8 mouse cellular contexts compared by ENCODE assay signal in genomic region chr3:58416726-58417437, GRCm38 (mm10). TPM values are rescaled to one million over a fixed set of nuclear protein-coding genes. Genes with fewer than 3 reads are reported as not detected.
DNase-seq lines count a peak whose midpoint lies in the region; ATAC-seq and TF ChIP-seq lines count a peak whose summit lies in the region.

No protein-coding gene starts in this region.

- no peak for TF ChIP-seq RAD21 in CH12.LX (IDR thresholded peaks at IDR 0.05; ENCODE audit: low read depth, low read length)

- H3K9ac ChIP-seq in CH12.LX (ENCODE audit: insufficient read depth, low read depth), result peak overlapping the region; percentile 93
- H3K9ac ChIP-seq in forebrain, embryonic 13.5 days, result peak overlapping the region; percentile 96
- H3K9ac ChIP-seq in neural tube, embryonic 14.5 days (replicated peaks; ENCODE audit: low read depth, low read length), result peak overlapping the region; percentile 97

- peaks cover 0 to 9% of the 10 kb centered on the region in 2 experiments for H3K36me3 ChIP-seq in CH12.LX (replicated peaks in 1 of 2; ENCODE audit: control insufficient read depth in 1 of 2, insufficient read depth in 1 of 2, low read length in 1 of 2)
- H3K36me3 ChIP-seq in forebrain, embryonic 13.5 days (ENCODE audit: poor library complexity, severe bottlenecking), result no peaks in the 10 kb centered on the region
- no peaks in the 10 kb centered on the region for H3K36me3 ChIP-seq in neural tube, embryonic 14.5 days (ENCODE audit: control insufficient read depth, insufficient read depth, low read length)

- H3K27ac ChIP-seq in CH12.LX (ENCODE audit: insufficient read depth, low read depth), result peak overlapping the region; percentile 70
- peak overlapping the region; percentile 31 for H3K27ac ChIP-seq in brown adipose tissue, adult 24 weeks (replicated peaks; ENCODE audit: low read depth, low read length)
- H3K27ac ChIP-seq in forebrain, embryonic 13.5 days, result peak overlapping the region; percentile 99
- H3K27ac ChIP-seq in neural tube, embryonic 14.5 days (ENCODE audit: low read depth, low read length), result peak overlapping the region; percentile 92

- H3K27me3 ChIP-seq in CH12.LX (replicated peaks), result no peaks in the 10 kb centered on the region
- H3K27me3 ChIP-seq in forebrain, embryonic 13.5 days, result no peaks in the 10 kb centered on the region
- no peaks in the 10 kb centered on the region for H3K27me3 ChIP-seq in neural tube, embryonic 14.5 days (ENCODE audit: control insufficient read depth, insufficient read depth, low read length)

- DNase-seq in CH12.LX (ENCODE audit: extremely low read depth), result peak; percentile 51
- DNase-seq in heart, postnatal 10 days, result peak; percentile 50 to 68
- DNase-seq in kidney, postnatal 36 days, result peak; percentile 39 to 63
- DNase-seq in lung, adult 18-20 months, result peak; percentile 36 to 39
- DNase-seq in testis, postnatal 10 days (ENCODE audit: low spot score), result peak; percentile 63

- H3K4me3 ChIP-seq in CH12.LX (replicated peaks in 1 of 3; ENCODE audit: low read depth in 2 of 3, low read length in 2 of 3, poor library complexity in 1 of 3), result peak overlapping the region; percentile 78 to 96 (median 93)
- peak overlapping the region; percentile 99 for H3K4me3 ChIP-seq in brown adipose tissue, adult 24 weeks (ENCODE audit: insufficient read depth, low read depth, low read length)
- peak overlapping the region; percentile 98 for H3K4me3 ChIP-seq in forebrain, embryonic 13.5 days
- peak overlapping the region; percentile 98 for H3K4me3 ChIP-seq in neural tube, embryonic 14.5 days (ENCODE audit: low read depth, low read length)

- intact Hi-C loops in heart, postnatal 10 days (cut with DNase I), result loop anchor here (1.0 to 10.0 kb wide), 6 partner anchors 45 to 570 kb away; partner anchors contain the start of genes Eif2a, Pfn2, Serp1 and Siah2

- dilution Hi-C loops in CH12.LX (cut with MboI; ENCODE audit: extremely low pct_ligation_motif_present, extremely low pct_unique_long_range_greater_than_20kb, low sequenced_read_pairs), result no loop called here

- peaks cover 0 to 4% of the 10 kb centered on the region in 2 experiments; a peak in 1 of 4 replicates for H3K4me1 ChIP-seq in CH12.LX (ENCODE audit: control insufficient read depth in 1 of 2, insufficient read depth in 2 of 2)
- no peaks in the 10 kb centered on the region; the same call in 1 of the 2 replicates for H3K4me1 ChIP-seq in brown adipose tissue, adult 24 weeks (ENCODE audit: control insufficient read depth, insufficient read depth, insufficient read length, low read length)
- H3K4me1 ChIP-seq in forebrain, embryonic 13.5 days, result peaks cover 29% of the 10 kb centered on the region
- peaks cover 17% of the 10 kb centered on the region for H3K4me1 ChIP-seq in neural tube, embryonic 14.5 days (ENCODE audit: control insufficient read depth, insufficient read depth, low read length)

- in situ Hi-C loops in CH12.LX (cut with MboI; ENCODE audit: low pct_ligation_motif_present, low pct_unique_long_range_greater_than_20kb, low sequenced_read_pairs), result loop anchor here (25.0 kb wide), 1 partner anchor 270 kb away; the partner anchor contains the start of gene Siah2

- peaks cover 37% of the 10 kb centered on the region for H3K79me2 ChIP-seq in CH12.LX (replicated peaks; ENCODE audit: control insufficient read depth, extremely low read depth, insufficient read depth, poor library complexity, severe bottlenecking)

- no peak for TF ChIP-seq EP300 in CH12.LX (IDR thresholded peaks at IDR 0.05; ENCODE audit: low read length)

- H3K4me2 ChIP-seq in CH12.LX (ENCODE audit: insufficient read depth, low read depth, poor library complexity, severe bottlenecking), result peak overlapping the region; percentile 17; the same call in 1 of the 2 replicates
- H3K4me2 ChIP-seq in forebrain, embryonic 13.5 days, result peak overlapping the region; percentile 93
- peak overlapping the region; percentile 97 for H3K4me2 ChIP-seq in neural tube, embryonic 14.5 days (ENCODE audit: low read depth, low read length)

- TF ChIP-seq CTCF in CH12.LX (conservative IDR thresholded peaks at IDR 0.05 in 1 of 2, IDR thresholded peaks at IDR 0.05 in 1 of 2; ENCODE audit: low read depth in 2 of 2, low read length in 2 of 2), result no peak

- ATAC-seq in forebrain, embryonic 13.5 days, result peak; percentile 36
- ATAC-seq in neural tube, embryonic 14.5 days (ENCODE audit: low read depth), result peak; percentile 52

- WGBS in forebrain, embryonic 13.5 days, result 0% methylated on average over 39 of the region's 39 CpGs
- WGBS in neural tube, embryonic 14.5 days, result under 1% methylated on average over 39 of the region's 39 CpGs

- no peaks in the 10 kb centered on the region for H3K9me3 ChIP-seq in CH12.LX (replicated peaks; ENCODE audit: low read length)
- no peaks in the 10 kb centered on the region for H3K9me3 ChIP-seq in forebrain, embryonic 13.5 days (replicated peaks)
- no peaks in the 10 kb centered on the region for H3K9me3 ChIP-seq in neural tube, embryonic 14.5 days (ENCODE audit: control insufficient read depth, low read length)

- no peak for TF ChIP-seq POLR2A in CH12.LX (IDR thresholded peaks at IDR 0.05; ENCODE audit: low read depth, low read length)

TF ChIP-seq in CH12.LX, 34 proteins besides CTCF, POLR2A, EP300 and RAD21:
- TF ChIP-seq POLR2AphosphoS2 (IDR thresholded peaks at IDR 0.05; ENCODE audit: low read depth, low read length) (no peak), CHD1 (IDR thresholded peaks at IDR 0.05; ENCODE audit: low read depth, low read length) (0 out of 2 replicates have a peak, but pooled peaks have one; percentile 21), MAX (IDR thresholded peaks at IDR 0.05; ENCODE audit: low read length) (peak; percentile 58; the same call in 1 of the 2 replicates), NELFE (IDR thresholded peaks at IDR 0.05; ENCODE audit: low read depth, low read length) (0 out of 2 replicates have a peak, but pooled peaks have one; percentile 37), MXI1 (IDR thresholded peaks at IDR 0.05; ENCODE audit: low read depth, low read length) (peak; percentile 95), MEF2A (IDR thresholded peaks at IDR 0.05; ENCODE audit: borderline replicate concordance, low read depth, low read length) (no peak), UBTF (IDR thresholded peaks at IDR 0.05; ENCODE audit: low read depth, low read length) (peak; percentile 66), USF1 (IDR thresholded peaks at IDR 0.05; ENCODE audit: low read depth, low read length) (no peak), NRF1 (IDR thresholded peaks at IDR 0.05; ENCODE audit: low read depth, low read length) (no peak), JUND (conservative IDR thresholded peaks at IDR 0.05; ENCODE audit: low read depth, low read length) (no peak), ZNF384 (IDR thresholded peaks at IDR 0.05; ENCODE audit: low read depth, low read length) (no peak), MYC (IDR thresholded peaks at IDR 0.05; ENCODE audit: low read depth, low read length) (no peak), IRF4 (IDR thresholded peaks at IDR 0.05; ENCODE audit: low read depth, low read length) (0 out of 2 replicates have a peak, but pooled peaks have one; percentile 8), JUN (IDR thresholded peaks at IDR 0.05; ENCODE audit: insufficient read depth, low read depth, low read length) (no peak), RCOR1 (conservative IDR thresholded peaks at IDR 0.05; ENCODE audit: low read depth, low read length) (no peak), BHLHE40 (IDR thresholded peaks at IDR 0.05; ENCODE audit: low read depth, low read length) (peak; percentile 58), TBP (conservative IDR thresholded peaks at IDR 0.05; ENCODE audit: low read depth, low read length) (no peak), ETS1 (conservative IDR thresholded peaks at IDR 0.05; ENCODE audit: low read depth, low read length) (no peak), MAFK (IDR thresholded peaks at IDR 0.05; ENCODE audit: insufficient replicate concordance, low read length) (no peak), E2F4 (IDR thresholded peaks at IDR 0.05; ENCODE audit: insufficient replicate concordance, low read depth, low read length) (no peak), TCF12 (IDR thresholded peaks at IDR 0.05; ENCODE audit: low read depth, low read length) (no peak; the same call in 1 of the 2 replicates), ZC3H11A (IDR thresholded peaks at IDR 0.05; ENCODE audit: low read depth, low read length) (no peak), USF2 (conservative IDR thresholded peaks at IDR 0.05; ENCODE audit: low read depth, low read length) (no peak), PAX5 (IDR thresholded peaks at IDR 0.05; ENCODE audit: low read length) (no peak), HCFC1 (IDR thresholded peaks at IDR 0.05; ENCODE audit: low read depth, low read length) (no peak), ZKSCAN1 (IDR thresholded peaks at IDR 0.05; ENCODE audit: borderline replicate concordance, low read depth, low read length) (no peak), SMC3 (IDR thresholded peaks at IDR 0.05; ENCODE audit: low read depth, low read length) (no peak), MAZ (IDR thresholded peaks at IDR 0.05; ENCODE audit: low read depth, low read length) (no peak), ZMIZ1 (IDR thresholded peaks at IDR 0.05; ENCODE audit: low read depth, low read length) (no peak), GABPA (IDR thresholded peaks at IDR 0.05; ENCODE audit: insufficient replicate concordance, low read depth, low read length) (no peak), ELF1 (IDR thresholded peaks at IDR 0.05; ENCODE audit: low read depth, low read length) (no peak), SIN3A (IDR thresholded peaks at IDR 0.05; ENCODE audit: low read length) (no peak; the same call in 1 of the 2 replicates), KAT2A (IDR thresholded peaks at IDR 0.05; ENCODE audit: insufficient replicate concordance, low read length) (no peak), CHD2 (IDR thresholded peaks at IDR 0.05; ENCODE audit: low read length) (no peak)

RNA-seq across cellular contexts. Expression of gene Tsc22d2, which starts 2.4 kb away (rescaled TPM):
- 11.8 and 12.9 TPM in 2 replicates for total RNA-seq in CH12.LX (2012; rRNA removed)
- 8.8 and 9.0 TPM in 2 replicates for total RNA-seq in CH12.LX (2014; rRNA removed)
- polyA plus RNA-seq in CH12.LX (2012; ENCODE audit: insufficient read length, low read depth), result 13.4 and 17.4 TPM in 2 replicates
- polyA plus RNA-seq in brown adipose tissue, adult 24 weeks (2012; ENCODE audit: insufficient read depth, insufficient read length, missing spikeins), result 11.3 and 12.0 TPM in 2 replicates
- 7.5 and 7.6 TPM in 2 replicates for polyA plus RNA-seq in forebrain, embryonic 13.5 days (2015; fragmentation: Nextera tagmentation; extraction: Ambion mirVana)
- total RNA-seq in heart, postnatal 10 days (2021), result 10 to 100 TPM; 28.7 to 33.1 TPM
- polyA plus RNA-seq in neural tube, embryonic 14.5 days (2014; fragmentation: Nextera tagmentation; extraction: Ambion mirVana), result 13.3 and 15.7 TPM in 2 replicates

Comparison
In these comparisons a context has a peak if more than half of its experiments do, and no peak if none do; other contexts are left out.
1. Peak in every context shown above with its lines: DNase-seq, ATAC-seq, H3K4me3 ChIP-seq and H3K27ac ChIP-seq.
2. H3K27ac ChIP-seq: peak in every context shown above with its lines; median percentile 99 in forebrain, embryonic 13.5 days; 92 in neural tube, embryonic 14.5 days; 70 in CH12.LX; 31 in brown adipose tissue, adult 24 weeks.
3. H3K4me2 ChIP-seq: peak in every context shown above with its lines; median percentile 97 in neural tube, embryonic 14.5 days; 93 in forebrain, embryonic 13.5 days; 17 in CH12.LX.